ENCODE assay signal across 8 mouse cellular contexts in the genomic region with DNA sequence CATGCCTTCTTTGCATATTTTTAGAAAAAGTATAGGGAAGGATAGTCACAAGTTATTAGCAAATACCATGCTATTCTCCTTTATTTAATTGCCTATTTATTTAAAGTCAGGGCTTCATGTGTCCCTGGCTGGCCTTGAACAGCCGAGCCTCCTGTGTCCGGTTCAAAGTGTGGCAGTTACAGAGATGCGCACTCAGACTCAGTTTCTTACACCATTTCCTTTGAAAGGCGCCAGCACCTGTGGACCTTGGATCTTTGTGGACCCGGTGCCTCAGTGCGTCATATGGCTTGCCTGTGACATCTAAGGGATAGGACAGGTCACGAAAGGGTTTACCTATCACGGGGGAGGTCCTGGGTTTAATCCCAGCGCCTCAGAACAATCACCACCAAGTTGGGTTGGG. TPM values are rescaled to one million over a fixed set of nuclear protein-coding genes. Genes with fewer than 3 reads are reported as not detected.
DNase-seq lines count a peak whose midpoint lies in the region; ATAC-seq and TF ChIP-seq lines count a peak whose summit lies in the region.

No protein-coding gene starts in this region.

- TF ChIP-seq CTCF in intestine, postnatal 0 days (IDR thresholded peaks at IDR 0.05; ENCODE audit: low read depth), result no peak

- peak overlapping the region; percentile 71; the same call in 1 of the 2 replicates for H3K27ac ChIP-seq in kidney, embryonic 14.5 days (ENCODE audit: low read depth, low read length)
- H3K27ac ChIP-seq in forebrain, embryonic 10.5 days, result peak overlapping the region; percentile 85
- H3K27ac ChIP-seq in intestine, postnatal 0 days (ENCODE audit: low read depth, low read length), result no peak overlapping the region
- peak overlapping the region; percentile 0; the same call in 1 of the 2 replicates for H3K27ac ChIP-seq in neural tube, embryonic 11.5 days (ENCODE audit: low read depth, low read length)

- peak overlapping the region; percentile 29; the same call in 1 of the 2 replicates for H3K9ac ChIP-seq in kidney, embryonic 14.5 days (ENCODE audit: low read depth, low read length)
- no peak overlapping the region for H3K9ac ChIP-seq in intestine, postnatal 0 days (ENCODE audit: low read depth, low read length)
- H3K9ac ChIP-seq in neural tube, embryonic 11.5 days (ENCODE audit: low read length), result no peak overlapping the region; the same call in 1 of the 2 replicates

- H3K36me3 ChIP-seq in kidney, embryonic 14.5 days (ENCODE audit: control insufficient read depth, insufficient read depth, low read length), result no peaks in the 10 kb centered on the region
- no peaks in the 10 kb centered on the region for H3K36me3 ChIP-seq in forebrain, embryonic 10.5 days (replicated peaks)
- no peaks in the 10 kb centered on the region for H3K36me3 ChIP-seq in intestine, postnatal 0 days (ENCODE audit: control insufficient read depth, insufficient read depth)
- no peaks in the 10 kb centered on the region for H3K36me3 ChIP-seq in neural tube, embryonic 11.5 days (ENCODE audit: control insufficient read depth, insufficient read depth, low read length)

- ATAC-seq in kidney, embryonic 14.5 days (ENCODE audit: low FRiP score, low TSS enrichment), result peak; percentile 1; the same call in 1 of the 2 replicates
- peak; percentile 37 for ATAC-seq in intestine, postnatal 0 days
- peak; percentile 20; the same call in 1 of the 2 replicates for ATAC-seq in neural tube, embryonic 11.5 days (ENCODE audit: insufficient read depth, low FRiP score, low TSS enrichment)

- peak overlapping the region; percentile 22 for H3K4me2 ChIP-seq in kidney, embryonic 14.5 days (replicated peaks; ENCODE audit: low read depth, low read length)
- H3K4me2 ChIP-seq in intestine, postnatal 0 days (replicated peaks; ENCODE audit: low read depth), result peak overlapping the region; percentile 59; the same call in 1 of the 2 replicates
- 0 out of 2 replicates have a peak overlapping the region, but pooled peaks have one; percentile 24 for H3K4me2 ChIP-seq in neural tube, embryonic 11.5 days (ENCODE audit: low read depth)

- H3K27me3 ChIP-seq in kidney, embryonic 14.5 days (ENCODE audit: control insufficient read depth, insufficient read depth, low read length), result 0 out of 2 replicates have a peak, but pooled peaks cover 3% of the 10 kb centered on the region
- peaks cover 55% of the 10 kb centered on the region for H3K27me3 ChIP-seq in forebrain, embryonic 10.5 days (ENCODE audit: poor library complexity, severe bottlenecking)
- no peaks in the 10 kb centered on the region for H3K27me3 ChIP-seq in intestine, postnatal 0 days (replicated peaks; ENCODE audit: control insufficient read depth, insufficient read depth, low read length)
- H3K27me3 ChIP-seq in neural tube, embryonic 11.5 days (ENCODE audit: control insufficient read depth, insufficient read depth, low read length), result no peaks in the 10 kb centered on the region

- DNase-seq in kidney, postnatal 14 days, result no peak
- peak; percentile 15 for DNase-seq in forebrain, embryonic 10.5 days (ENCODE audit: extremely low spot score, low spot score)
- no peak for DNase-seq in neural tube, embryonic 11.5 days (ENCODE audit: low spot score)
- no peak for DNase-seq in gastrocnemius, adult 18-20 months (ENCODE audit: low spot score)
- DNase-seq in adipocyte (ENCODE audit: low spot score), result no peak
- DNase-seq in ovary, postnatal 36 days (ENCODE audit: low spot score), result no peak

- H3K9me3 ChIP-seq in kidney, embryonic 14.5 days (ENCODE audit: control insufficient read depth, low read length), result no peaks in the 10 kb centered on the region
- no peaks in the 10 kb centered on the region for H3K9me3 ChIP-seq in forebrain, embryonic 10.5 days
- no peaks in the 10 kb centered on the region for H3K9me3 ChIP-seq in intestine, postnatal 0 days (ENCODE audit: control insufficient read depth)
- H3K9me3 ChIP-seq in neural tube, embryonic 11.5 days (ENCODE audit: control insufficient read depth, low read length), result no peaks in the 10 kb centered on the region

- peak overlapping the region; percentile 16; the same call in 1 of the 2 replicates for H3K4me3 ChIP-seq in kidney, embryonic 14.5 days (ENCODE audit: low read length)
- peak overlapping the region; percentile 45 for H3K4me3 ChIP-seq in forebrain, embryonic 10.5 days
- H3K4me3 ChIP-seq in intestine, postnatal 0 days (ENCODE audit: low read depth, low read length), result no peak overlapping the region
- no peak overlapping the region for H3K4me3 ChIP-seq in neural tube, embryonic 11.5 days (ENCODE audit: low read depth, low read length)

- H3K4me1 ChIP-seq in kidney, embryonic 14.5 days (ENCODE audit: control insufficient read depth, insufficient read depth, low read length), result no peaks in the 10 kb centered on the region
- peaks cover 15% of the 10 kb centered on the region for H3K4me1 ChIP-seq in forebrain, embryonic 10.5 days
- H3K4me1 ChIP-seq in intestine, postnatal 0 days (replicated peaks; ENCODE audit: control insufficient read depth, insufficient read depth, low read length), result no peaks in the 10 kb centered on the region
- H3K4me1 ChIP-seq in neural tube, embryonic 11.5 days (ENCODE audit: control insufficient read depth, insufficient read depth, low read length), result no peaks in the 10 kb centered on the region

- WGBS in kidney, embryonic 14.5 days, result 50% methylated on average over 9 of the region's 9 CpGs
- 34% methylated on average over 9 of the region's 9 CpGs for WGBS in forebrain, embryonic 10.5 days
- 35% methylated on average over 9 of the region's 9 CpGs for WGBS in intestine, postnatal 0 days
- WGBS in neural tube, embryonic 11.5 days, result 49% methylated on average over 9 of the region's 9 CpGs

RNA-seq across cellular contexts. Expression of gene Ddx3x, which starts 49.5 kb away (rescaled TPM):
- 131 and 161 TPM in 2 replicates for polyA plus RNA-seq in kidney, embryonic 14.5 days (2014; fragmentation: Nextera tagmentation; extraction: Ambion mirVana)
- polyA plus RNA-seq in forebrain, embryonic 10.5 days (2016; fragmentation: Nextera tagmentation; extraction: Ambion mirVana), result 167 and 183 TPM in 2 replicates
- polyA plus RNA-seq in intestine, postnatal 0 days (2015; fragmentation: Nextera tagmentation; extraction: Ambion mirVana), result 84.5 and 92.6 TPM in 2 replicates
- polyA plus RNA-seq in neural tube, embryonic 11.5 days (2014; fragmentation: Nextera tagmentation; extraction: Ambion mirVana), result 186 and 187 TPM in 2 replicates
- 100 to 1,000 TPM; 149 to 200 TPM for total RNA-seq in gastrocnemius, adult 18-20 months (2021)

Comparison
In these comparisons a context has a peak if more than half of its experiments do, and no peak if none do; other contexts are left out.
1. H3K4me3 ChIP-seq: peak in kidney, embryonic 14.5 days (single experiment) and forebrain, embryonic 10.5 days (single experiment); none in intestine, postnatal 0 days (single experiment) and neural tube, embryonic 11.5 days (single experiment).
2. Peak in every context shown above with its lines, with median percentiles within 50 percentile points of each other: ATAC-seq and H3K4me2 ChIP-seq.